Mouse (Mus musculus) C2C12 (cell line): ENCODE data around the gene Mcts2.

Experiments
- CEBPB ChIP-seq: IDR thresholded peaks from one replicate; pipeline ENCODE4 v1.6.1; 2011; ENCODE audit warnings: low read depth, mild to moderate bottlenecking, control low read depth, moderate library complexity
- CTCF ChIP-seq: IDR thresholded peaks from one replicate; pipeline ENCODE4 v1.5.1; 2011; ENCODE audit not compliant: control insufficient read depth, insufficient read depth, insufficient read length
- MAX ChIP-seq: IDR thresholded peaks from one replicate; pipeline ENCODE4 v1.6.1; 2011; ENCODE audit warnings: mild to moderate bottlenecking, control low read depth
- MYOD1 ChIP-seq: IDR thresholded peaks from one replicate; pipeline ENCODE4 v1.6.1; 2011; ENCODE audit warnings: low read depth; ENCODE audit not compliant: control insufficient read depth, insufficient read length
- MYOG ChIP-seq: IDR thresholded peaks from one replicate; pipeline ENCODE4 v1.6.1; 2011; ENCODE audit not compliant: control insufficient read depth, insufficient read length; ENCODE audit errors: extremely low read depth

DNA sequence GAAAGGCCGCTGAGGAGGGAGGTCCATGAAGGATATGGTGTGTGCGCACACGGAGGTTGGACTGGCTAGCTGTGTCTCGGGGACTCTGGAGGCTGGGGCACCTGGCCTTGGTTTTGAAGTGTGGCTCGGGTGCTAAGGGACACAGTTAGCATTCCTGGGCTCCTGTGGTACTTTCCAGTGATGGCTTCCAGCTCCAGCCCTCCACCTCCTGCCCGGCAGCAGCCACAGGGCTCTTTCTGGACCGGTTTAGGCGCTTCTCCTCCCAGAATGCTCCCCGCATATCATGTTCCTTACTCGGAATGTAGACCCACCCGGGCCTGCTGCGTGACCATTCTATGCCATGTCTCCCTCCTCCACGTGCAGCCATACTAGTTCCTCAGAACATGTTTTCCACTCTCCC lies 6.9 kb downstream of the Mcts2 start:
- no peak for TF ChIP-seq CTCF
- no peak for TF ChIP-seq MAX
- no peak for TF ChIP-seq MYOD1
- TF ChIP-seq CEBPB: no peak
- TF ChIP-seq MYOG: no peak
